Mouse (Mus musculus) kidney, adult 18-20 months (tissue): ENCODE data around the gene Rpa3.
A peak's percentile ranks its signal among the peaks of the same experiment; 100 is the strongest.

Experiments used
- DNase-seq: peaks from one replicate; pipeline ENCODE4 v3.0.0; 2021

Gene Rpa3

GRCm38 (mm10) chr6:8259004-8259666, at the start of gene Rpa3, which contains the start of the genes Umad1 and Gm45062:
Rpa3 (minus strand) TSS chr6:8259173.
Umad1 (plus strand) TSS chr6:8259288.
Gm45062 (plus strand) TSS chr6:8259450.
- DNase-seq = peak; percentile 96

- DNase-seq = no peak
Measured at GRCm38 (mm10) chr6:8307878-8308775, 49.2 kb upstream of the Rpa3 start.

GRCm38 (mm10) chr6:8299066-8299863, 40.3 kb upstream of the Rpa3 start:
- DNase-seq = no peak

GRCm38 (mm10) chr6:8294048-8294784, 35.2 kb upstream of the Rpa3 start:
- DNase-seq = no peak

GRCm38 (mm10) chr6:8288755-8289580, 30.0 kb upstream of the Rpa3 start:
- DNase-seq = no peak

- no peak for DNase-seq
Measured at GRCm38 (mm10) chr6:8286146-8286545, 27.2 kb upstream of the Rpa3 start.

- no peak for DNase-seq
Measured at GRCm38 (mm10) chr6:8285401-8285960, 26.5 kb upstream of the Rpa3 start.

- DNase-seq = no peak
Measured at GRCm38 (mm10) chr6:8283255-8283654, 24.3 kb upstream of the Rpa3 start.

GRCm38 (mm10) chr6:8278426-8279002, 19.5 kb upstream of the Rpa3 start:
- DNase-seq = no peak

- no peak for DNase-seq
Measured at GRCm38 (mm10) chr6:8276431-8276830, 17.5 kb upstream of the Rpa3 start.

- DNase-seq = peak; percentile 65
Measured at GRCm38 (mm10) chr6:8275098-8275497, 16.1 kb upstream of the Rpa3 start.

GRCm38 (mm10) chr6:8274387-8275054, 15.5 kb upstream of the Rpa3 start:
- peak; percentile 52 for DNase-seq

- DNase-seq = no peak
Measured at GRCm38 (mm10) chr6:8271047-8271446, 12.1 kb upstream of the Rpa3 start.

GRCm38 (mm10) chr6:8259667-8260044, 683 bp upstream of the Rpa3 start:
- DNase-seq = no peak

GRCm38 (mm10) chr6:8258316-8258715, 657 bp downstream of the Rpa3 start:
- DNase-seq = no peak

- DNase-seq = no peak
Measured at GRCm38 (mm10) chr6:8228596-8228995, 30.4 kb downstream of the Rpa3 start.

- DNase-seq = no peak
Measured at GRCm38 (mm10) chr6:8227035-8227434, 31.9 kb downstream of the Rpa3 start.

- DNase-seq = no peak
Measured at GRCm38 (mm10) chr6:8210661-8211060, 48.3 kb downstream of the Rpa3 start.

GRCm38 (mm10) chr6:8209866-8210186, 49.1 kb downstream of the Rpa3 start:
- no peak for DNase-seq
